Mouse (Mus musculus): Measurements from ENCODE around the gene Hephl1. TPM values are rescaled to one million over a fixed set of nuclear protein-coding genes. Genes with fewer than 3 reads are reported as not detected.
A peak's percentile ranks its signal among the peaks of the same experiment; 100 is the strongest.
"Not testable (repeated sequence)": the region's sequence is repeated elsewhere in the genome, so short reads cannot be mapped to it uniquely, and the experiment has no call there.

The Hephl1 gene
- polyA plus RNA-seq, 1 experiment from 2014 or later, result not detected

DNA sequence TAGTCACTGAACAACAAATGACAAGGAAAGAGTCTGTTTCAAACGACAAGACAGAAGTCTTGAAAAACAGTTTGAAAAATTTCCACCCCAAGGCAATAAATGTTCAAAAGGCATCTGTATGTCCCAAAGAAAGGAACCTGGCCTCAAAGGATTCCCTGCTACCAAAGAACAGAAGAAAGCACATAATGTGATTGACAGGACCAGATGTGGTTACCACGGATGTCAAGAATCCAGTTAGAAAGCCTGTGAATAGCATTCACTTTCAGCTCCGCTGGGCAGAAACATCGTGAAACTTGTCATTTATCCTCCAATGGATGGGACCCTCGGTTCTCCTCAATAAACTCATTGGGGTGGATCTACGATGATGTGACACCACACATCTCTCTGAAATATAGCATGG, 2.2 kb upstream of the Hephl1 start:
- Histone ChIP-seq H3K9ac (replicated peaks; ENCODE audit: low read length) (no peak overlapping the region), H3K27ac (replicated peaks; ENCODE audit: low read depth, low read length) (no peak overlapping the region), H3K36me3 (ENCODE audit: control insufficient read depth, insufficient read depth, low read length) (no peaks in the 10 kb centered on the region), H3K27me3 (ENCODE audit: control insufficient read depth, insufficient read depth, low read length) (no peaks in the 10 kb centered on the region), H3K4me1 (ENCODE audit: control insufficient read depth, insufficient read depth, low read length) (no peaks in the 10 kb centered on the region), H3K9me3 (ENCODE audit: control insufficient read depth, low read length) (no peaks in the 10 kb centered on the region), H3K4me2 (ENCODE audit: low read length) (no peak overlapping the region), H3K4me3 (replicated peaks; ENCODE audit: low read depth, low read length) (no peak overlapping the region)
- WGBS, result 18% methylated on average over 6 of the region's 6 CpGs
- no peak for ATAC-seq (ENCODE audit: low FRiP score, low TSS enrichment)
- DNase-seq, result peak; percentile 2

DNA sequence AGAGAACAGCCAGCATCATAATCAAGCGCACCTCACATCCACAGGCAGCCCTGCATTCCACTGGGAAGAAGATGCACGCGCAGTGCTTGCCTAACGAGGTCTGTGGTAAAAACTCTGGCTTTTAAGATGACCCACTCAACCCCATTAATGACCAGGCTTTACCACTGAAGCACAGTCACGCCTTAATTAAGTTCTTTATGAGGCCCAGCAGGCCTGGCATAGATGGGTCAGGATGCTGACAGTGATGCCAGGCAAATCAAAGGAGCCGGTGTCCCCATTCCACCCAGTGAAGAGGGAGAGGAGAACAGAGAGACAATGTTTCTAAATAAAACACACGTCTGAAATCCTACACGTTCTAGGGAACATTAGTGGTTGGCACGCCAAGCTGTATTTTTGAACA, 3.8 kb downstream of the Hephl1 start:
- no peak overlapping the region for H3K9ac ChIP-seq (replicated peaks; ENCODE audit: low read length)
- H3K27ac ChIP-seq (replicated peaks; ENCODE audit: low read depth, low read length), result no peak overlapping the region
- no peak overlapping the region for H3K4me2 ChIP-seq (ENCODE audit: low read length)
- H3K4me3 ChIP-seq (replicated peaks; ENCODE audit: low read depth, low read length), result no peak overlapping the region
- H3K9me3 ChIP-seq (ENCODE audit: control insufficient read depth, low read length), result no peaks in the 10 kb centered on the region
- ATAC-seq (ENCODE audit: low FRiP score, low TSS enrichment) (0 out of 2 replicates have a peak, but pooled peaks have one; percentile 20), DNase-seq (no peak)
- H3K27me3 ChIP-seq (ENCODE audit: control insufficient read depth, insufficient read depth, low read length), result no peaks in the 10 kb centered on the region
- 61% methylated on average over 9 of the region's 9 CpGs for WGBS
- H3K4me1 ChIP-seq (ENCODE audit: control insufficient read depth, insufficient read depth, low read length), result no peaks in the 10 kb centered on the region
- no peaks in the 10 kb centered on the region for H3K36me3 ChIP-seq (ENCODE audit: control insufficient read depth, insufficient read depth, low read length)

DNA sequence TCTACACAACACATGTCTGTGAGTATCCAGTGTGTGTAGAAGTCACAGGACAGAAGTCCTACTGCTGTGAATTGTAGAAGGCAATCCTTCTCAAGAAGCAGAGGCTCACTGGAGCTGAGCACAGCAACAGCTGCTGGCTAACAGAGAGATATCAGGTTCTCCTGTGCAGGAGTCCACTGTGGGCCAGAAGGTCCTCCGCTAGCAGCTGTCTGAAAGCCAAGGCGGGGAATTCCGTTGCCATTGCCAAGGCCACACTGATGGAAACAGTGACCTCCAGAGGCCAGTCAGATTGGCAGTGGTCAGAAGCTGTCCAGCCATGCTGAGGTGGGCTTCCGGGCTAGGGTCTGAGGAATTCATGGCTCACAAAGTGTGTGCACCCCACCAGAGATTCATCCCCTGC, 6.8 kb downstream of the Hephl1 start:
- Histone ChIP-seq H3K9ac (replicated peaks; ENCODE audit: low read length) (no peak overlapping the region), H3K4me1 (ENCODE audit: control insufficient read depth, insufficient read depth, low read length) (no peaks in the 10 kb centered on the region), H3K4me3 (replicated peaks; ENCODE audit: low read depth, low read length) (no peak overlapping the region), H3K4me2 (ENCODE audit: low read length) (no peak overlapping the region), H3K36me3 (ENCODE audit: control insufficient read depth, insufficient read depth, low read length) (no peaks in the 10 kb centered on the region), H3K27me3 (ENCODE audit: control insufficient read depth, insufficient read depth, low read length) (no peaks in the 10 kb centered on the region), H3K9me3 (ENCODE audit: control insufficient read depth, low read length) (no peaks in the 10 kb centered on the region), H3K27ac (replicated peaks; ENCODE audit: low read depth, low read length) (no peak overlapping the region)
- ATAC-seq (ENCODE audit: low FRiP score, low TSS enrichment) (no peak), DNase-seq (no peak)
- 76% methylated on average over 4 of the region's 4 CpGs for WGBS

DNA sequence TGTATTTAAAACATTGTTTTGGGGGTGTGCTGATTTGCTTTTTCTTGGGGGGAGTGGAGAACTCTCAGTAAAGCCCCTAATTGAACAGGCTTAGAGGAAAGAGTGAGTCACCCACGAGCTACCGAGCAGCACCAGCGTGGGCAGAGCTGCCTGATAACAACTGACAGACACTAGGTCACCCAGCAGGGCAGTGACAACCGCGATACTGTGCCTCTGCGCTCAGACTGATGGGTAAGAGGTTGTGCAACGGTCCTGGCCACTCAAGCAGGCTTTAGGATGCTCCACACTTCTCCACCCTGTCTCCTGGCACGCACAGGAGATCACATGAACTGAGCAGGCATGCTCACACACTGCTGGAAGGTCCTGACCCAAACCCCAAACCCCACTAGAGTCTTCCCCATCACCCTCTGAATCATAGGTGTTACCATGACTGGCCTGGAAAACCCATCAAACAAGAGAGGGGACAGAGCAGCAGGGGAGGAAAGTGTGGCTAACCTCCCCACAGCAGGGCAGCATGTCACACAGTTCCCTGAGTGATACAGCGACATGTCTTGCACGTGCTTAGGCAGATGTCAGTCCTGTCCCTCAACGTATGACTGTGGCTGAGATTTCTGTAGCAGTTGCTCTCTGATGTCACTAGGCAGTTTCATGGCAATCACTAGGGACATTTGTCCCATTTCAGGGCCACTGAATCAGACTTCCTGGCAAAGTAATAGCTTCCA, 8.2 kb downstream of the Hephl1 start:
- 71% methylated on average over 11 of the region's 11 CpGs for WGBS

DNA sequence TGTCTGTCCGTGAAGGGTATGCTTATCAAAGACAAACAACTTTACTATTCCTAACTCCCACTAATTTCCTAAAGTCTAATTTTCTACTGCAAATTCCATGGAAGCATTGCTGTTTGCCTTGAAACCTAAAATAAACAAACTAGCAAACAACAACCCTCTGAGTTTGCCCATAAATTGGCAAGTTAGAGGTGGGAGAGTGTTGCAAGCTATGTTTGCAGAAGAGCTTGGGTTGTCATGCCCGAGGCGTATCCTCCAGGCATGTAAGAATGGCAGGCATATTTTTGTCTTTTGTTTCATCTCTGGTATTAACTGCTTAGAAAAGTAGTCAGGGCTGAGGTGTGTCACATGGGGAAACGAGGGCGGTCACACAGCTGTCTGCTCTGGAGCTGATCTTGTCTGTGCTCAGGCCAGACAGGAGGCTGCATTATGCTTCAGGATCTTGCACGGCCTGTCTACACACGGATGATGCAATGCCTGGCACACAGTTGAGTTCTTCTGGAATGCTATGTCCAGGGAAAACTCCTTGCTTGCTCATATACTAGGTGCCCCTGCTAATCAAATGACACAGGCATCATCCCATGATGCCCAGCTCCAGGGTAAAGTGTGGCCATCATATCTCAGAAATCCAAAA, 10.3 kb downstream of the Hephl1 start:
- Histone ChIP-seq H3K9me3 (ENCODE audit: control insufficient read depth, low read length) (no peaks in the 10 kb centered on the region), H3K27ac (replicated peaks; ENCODE audit: low read depth, low read length) (no peak overlapping the region), H3K4me2 (ENCODE audit: low read length) (no peak overlapping the region), H3K27me3 (ENCODE audit: control insufficient read depth, insufficient read depth, low read length) (no peaks in the 10 kb centered on the region), H3K36me3 (ENCODE audit: control insufficient read depth, insufficient read depth, low read length) (no peaks in the 10 kb centered on the region), H3K4me1 (ENCODE audit: control insufficient read depth, insufficient read depth, low read length) (no peaks in the 10 kb centered on the region), H3K9ac (replicated peaks; ENCODE audit: low read length) (no peak overlapping the region), H3K4me3 (replicated peaks; ENCODE audit: low read depth, low read length) (no peak overlapping the region)
- WGBS, result 87% methylated on average over 7 of the region's 7 CpGs
- ATAC-seq (ENCODE audit: low FRiP score, low TSS enrichment) (no peak), DNase-seq (no peak)

More for the DNA sequence above, 8.2 kb downstream of the Hephl1 start:
- ATAC-seq (ENCODE audit: low FRiP score, low TSS enrichment) (no peak), DNase-seq (no peak)
- Histone ChIP-seq H3K27ac (replicated peaks; ENCODE audit: low read depth, low read length) (no peak overlapping the region), H3K36me3 (ENCODE audit: control insufficient read depth, insufficient read depth, low read length) (no peaks in the 10 kb centered on the region), H3K4me1 (ENCODE audit: control insufficient read depth, insufficient read depth, low read length) (no peaks in the 10 kb centered on the region), H3K4me3 (replicated peaks; ENCODE audit: low read depth, low read length) (no peak overlapping the region), H3K9ac (replicated peaks; ENCODE audit: low read length) (no peak overlapping the region), H3K4me2 (ENCODE audit: low read length) (no peak overlapping the region), H3K9me3 (ENCODE audit: control insufficient read depth, low read length) (no peaks in the 10 kb centered on the region), H3K27me3 (ENCODE audit: control insufficient read depth, insufficient read depth, low read length) (no peaks in the 10 kb centered on the region)

DNA sequence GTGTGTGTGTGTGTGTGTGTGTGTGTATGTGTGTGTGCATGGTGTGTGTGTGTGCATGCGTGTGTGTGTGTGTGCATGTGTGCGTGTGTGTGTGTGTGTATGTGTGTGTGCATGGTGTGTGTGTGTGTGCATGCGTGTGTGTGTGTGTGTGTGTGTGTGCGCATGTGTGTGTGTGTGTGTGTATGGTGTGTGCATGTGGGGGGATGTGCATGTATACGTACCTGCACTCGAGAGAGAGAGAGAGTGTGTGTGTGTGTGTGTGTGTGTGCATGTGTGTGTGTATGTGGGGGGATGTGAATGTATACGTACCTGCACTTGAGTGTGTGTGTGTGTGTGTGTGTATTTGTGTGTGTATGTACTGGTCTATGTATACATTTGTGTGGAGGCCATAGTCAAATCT, 13.5 kb downstream of the Hephl1 start:
- not testable (repeated sequence) for H3K4me2 ChIP-seq (ENCODE audit: low read length); H3K4me3 ChIP-seq (replicated peaks; ENCODE audit: low read depth, low read length); H3K27me3 ChIP-seq (ENCODE audit: control insufficient read depth, insufficient read depth, low read length); H3K27ac ChIP-seq (replicated peaks; ENCODE audit: low read depth, low read length); DNase-seq; H3K9ac ChIP-seq (replicated peaks; ENCODE audit: low read length); H3K9me3 ChIP-seq (ENCODE audit: control insufficient read depth, low read length); ATAC-seq (ENCODE audit: low FRiP score, low TSS enrichment); H3K4me1 ChIP-seq (ENCODE audit: control insufficient read depth, insufficient read depth, low read length); H3K36me3 ChIP-seq (ENCODE audit: control insufficient read depth, insufficient read depth, low read length)
- WGBS, result 96% methylated on average over 7 of the region's 7 CpGs

DNA sequence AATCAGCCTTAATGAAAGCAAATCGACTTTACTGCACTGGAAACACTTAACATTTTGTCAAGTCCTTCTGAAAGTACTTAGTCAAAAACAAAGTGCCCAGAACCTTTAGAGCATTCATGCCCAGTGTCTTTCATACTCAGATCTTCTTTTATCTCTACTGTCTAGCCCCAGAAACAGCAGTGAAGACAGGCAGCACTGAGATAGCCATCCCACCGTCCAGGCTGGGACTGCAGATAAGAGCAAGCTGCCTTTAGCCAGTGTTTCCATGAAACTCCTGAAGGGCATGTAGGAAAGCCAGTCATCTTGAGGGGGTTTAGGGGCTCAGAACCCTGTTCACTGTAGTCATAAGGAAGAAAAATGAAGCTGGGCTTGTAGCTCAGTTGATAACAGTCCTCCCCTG, 14.7 kb downstream of the Hephl1 start:
- Histone ChIP-seq H3K27ac (replicated peaks; ENCODE audit: low read depth, low read length) (no peak overlapping the region), H3K4me1 (ENCODE audit: control insufficient read depth, insufficient read depth, low read length) (no peaks in the 10 kb centered on the region), H3K27me3 (ENCODE audit: control insufficient read depth, insufficient read depth, low read length) (no peaks in the 10 kb centered on the region), H3K4me2 (ENCODE audit: low read length) (no peak overlapping the region), H3K36me3 (ENCODE audit: control insufficient read depth, insufficient read depth, low read length) (no peaks in the 10 kb centered on the region), H3K4me3 (replicated peaks; ENCODE audit: low read depth, low read length) (no peak overlapping the region), H3K9ac (replicated peaks; ENCODE audit: low read length) (no peak overlapping the region), H3K9me3 (ENCODE audit: control insufficient read depth, low read length) (no peaks in the 10 kb centered on the region)
- no peak for DNase-seq
- WGBS, result 82% methylated on average over 2 of the region's 2 CpGs
- ATAC-seq (ENCODE audit: low FRiP score, low TSS enrichment), result no peak

DNA sequence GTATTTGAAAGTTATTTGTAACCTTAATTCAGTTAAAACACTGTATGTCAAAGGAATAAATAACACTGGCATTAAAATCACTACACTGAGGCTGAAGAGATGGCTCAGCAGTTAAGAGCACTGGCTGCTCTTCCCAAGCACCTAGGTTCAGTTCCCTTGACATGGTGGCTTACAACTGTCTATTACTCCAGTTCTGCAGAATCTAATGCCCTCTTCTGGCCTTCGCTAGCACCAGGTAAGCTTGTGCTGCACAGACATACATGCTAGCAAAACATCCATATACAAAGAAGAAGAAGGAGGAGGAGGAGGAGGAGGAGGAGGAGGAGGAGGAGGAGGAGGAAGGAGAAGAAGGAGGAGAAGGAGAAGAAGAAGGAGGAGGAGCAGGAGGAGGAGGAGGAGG, 15.7 kb downstream of the Hephl1 start:
- H3K4me3 ChIP-seq (replicated peaks; ENCODE audit: low read depth, low read length), result no peak overlapping the region
- DNase-seq (no peak), ATAC-seq (ENCODE audit: low FRiP score, low TSS enrichment) (no peak)
- H3K27me3 ChIP-seq (ENCODE audit: control insufficient read depth, insufficient read depth, low read length), result no peaks in the 10 kb centered on the region
- no peaks in the 10 kb centered on the region for H3K4me1 ChIP-seq (ENCODE audit: control insufficient read depth, insufficient read depth, low read length)
- H3K4me2 ChIP-seq (ENCODE audit: low read length), result no peak overlapping the region
- no peaks in the 10 kb centered on the region for H3K36me3 ChIP-seq (ENCODE audit: control insufficient read depth, insufficient read depth, low read length)
- no peak overlapping the region for H3K27ac ChIP-seq (replicated peaks; ENCODE audit: low read depth, low read length)
- H3K9ac ChIP-seq (replicated peaks; ENCODE audit: low read length), result no peak overlapping the region
- WGBS, result 95% methylated on average over 1 of the region's 1 CpGs
- no peaks in the 10 kb centered on the region for H3K9me3 ChIP-seq (ENCODE audit: control insufficient read depth, low read length)

DNA sequence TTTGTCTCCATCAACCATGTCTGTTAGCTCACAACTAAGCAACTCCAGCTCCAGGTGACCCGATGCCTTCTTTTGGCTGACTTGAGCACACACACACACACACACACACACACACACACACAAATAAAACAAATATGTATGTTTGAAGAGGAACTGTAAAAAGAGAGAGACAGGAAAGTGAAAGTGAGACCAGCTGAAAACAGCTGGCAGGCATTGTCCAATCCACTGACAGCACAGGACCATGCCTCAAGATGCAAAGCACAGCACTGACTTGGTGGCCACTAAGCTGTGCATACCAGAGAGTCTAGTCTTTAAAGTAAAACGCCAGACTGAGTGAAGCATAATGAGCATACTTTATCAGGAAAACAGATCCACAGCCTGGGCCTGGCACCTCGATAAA, 16.7 kb downstream of the Hephl1 start:
- H3K4me2 ChIP-seq (ENCODE audit: low read length), result no peak overlapping the region
- H3K4me3 ChIP-seq (replicated peaks; ENCODE audit: low read depth, low read length), result no peak overlapping the region
- H3K27ac ChIP-seq (replicated peaks; ENCODE audit: low read depth, low read length), result no peak overlapping the region
- no peaks in the 10 kb centered on the region for H3K9me3 ChIP-seq (ENCODE audit: control insufficient read depth, low read length)
- no peaks in the 10 kb centered on the region for H3K27me3 ChIP-seq (ENCODE audit: control insufficient read depth, insufficient read depth, low read length)
- WGBS, result 80% methylated on average over 3 of the region's 3 CpGs
- H3K4me1 ChIP-seq (ENCODE audit: control insufficient read depth, insufficient read depth, low read length), result no peaks in the 10 kb centered on the region
- no peak for ATAC-seq (ENCODE audit: low FRiP score, low TSS enrichment)
- no peak for DNase-seq
- H3K36me3 ChIP-seq (ENCODE audit: control insufficient read depth, insufficient read depth, low read length), result no peaks in the 10 kb centered on the region
- H3K9ac ChIP-seq (replicated peaks; ENCODE audit: low read length), result no peak overlapping the region

Data from midbrain, embryonic 14.5 days (tissue).